Mouse (Mus musculus) heart, adult 2 months (tissue): ENCODE measurements at regions not wholly inside any gene's neighbourhood (a gene's known extent, or its start where the extent isn't known, plus 50 kb on each side); places are given as distances from the start of the nearest gene placed in this dataset.
"Not testable (repeated sequence)": the region's sequence is repeated elsewhere in the genome, so short reads cannot be mapped to it uniquely, and the experiment has no call there.

ENCODE experiments used
- DNase-seq, 2 experiments: peaks; one replicate each; pipeline ENCODE4 v3.0.0; 2021
- H3K27ac ChIP-seq: fragments of 200-600 bp; 2 replicates; pipeline ENCODE4 v1.8.1; 2022
- H3K27me3 ChIP-seq: fragments of 200-500 bp; 2 replicates; pipeline ENCODE4 v1.6.1; 2012; ENCODE audit warnings: mild to moderate bottlenecking, low read length, inconsistent platforms, mixed read lengths; ENCODE audit not compliant: control insufficient read depth, insufficient read depth
- H3K36me3 ChIP-seq: fragments of 200-500 bp; 2 replicates; pipeline ENCODE4 v1.6.1; 2012; ENCODE audit warnings: low read length, inconsistent platforms; ENCODE audit not compliant: control insufficient read depth, insufficient read depth
- H3K4me1 ChIP-seq: fragments of 200-500 bp; 2 replicates; pipeline ENCODE4 v1.6.1; 2011; ENCODE audit warnings: low read length; ENCODE audit not compliant: control insufficient read depth, insufficient read depth
- H3K4me3 ChIP-seq: fragments of 200-600 bp; 2 replicates; pipeline ENCODE4 v1.8.1; 2022
- H3K79me2 ChIP-seq: fragments of 200-500 bp; replicated peaks from 2 replicates; pipeline ENCODE4 v1.6.1; 2012; ENCODE audit warnings: mild to moderate bottlenecking, inconsistent platforms, low read length, moderate library complexity, mixed read lengths; ENCODE audit not compliant: control insufficient read depth, insufficient read depth
- H3K9ac ChIP-seq: fragments of 200-500 bp; 2 replicates; pipeline ENCODE4 v1.6.1; 2012; ENCODE audit warnings: low read depth, mild to moderate bottlenecking, control low read depth, inconsistent platforms, low read length, mixed read lengths
- CTCF ChIP-seq: fragments of 200-600 bp; IDR thresholded peaks from 2 replicates; pipeline ENCODE4 v1.8.1; 2022; ENCODE audit warnings: antibody characterized with exemption, mild to moderate bottlenecking, moderate library complexity
- EP300 ChIP-seq: fragments of 200-500 bp; IDR thresholded peaks from 2 replicates; pipeline ENCODE4 v1.6.1; 2011; ENCODE audit warnings: low read depth, low read length, control low read depth; ENCODE audit not compliant: insufficient read depth
- POLR2A ChIP-seq: fragments of 200-500 bp; IDR thresholded peaks from 2 replicates; pipeline ENCODE4 v1.6.1; 2011; ENCODE audit warnings: mild to moderate bottlenecking, low read depth, low read length, control low read depth; ENCODE audit not compliant: insufficient read depth
- WGBS: fragments of 180-500 bp; shearing (Covaris S2); methylation state at CpG from one replicate; pipeline ENCODE4 v1.1.7; 2018; 5-methylcytosine and 5-hydroxymethylcytosine counted together
- intact Hi-C: fragments of 180-260 bp; cut with DNase I; formaldehyde crosslinking; loops from one replicate; pipeline ENCODE4 v1.15.1; 2025

- no peak for TF ChIP-seq POLR2A
- 0 out of 2 replicates have a peak, but pooled peaks have one; percentile 12 for TF ChIP-seq EP300
- H3K27me3 ChIP-seq: no peaks in the 10 kb centered on the region
- H3K4me1 ChIP-seq: peaks cover 1% of the 10 kb centered on the region; the same call in 1 of the 2 replicates
- WGBS: 43% methylated on average over 7 of the region's 7 CpGs
- H3K4me3 ChIP-seq: no peak overlapping the region
- intact Hi-C loops: no loop called here
- H3K36me3 ChIP-seq: no peaks in the 10 kb centered on the region
- DNase-seq: peak; percentile 39 to 57
- H3K27ac ChIP-seq: peak overlapping the region; percentile 53
- no peak overlapping the region for H3K9ac ChIP-seq
- H3K79me2 ChIP-seq: no peaks in the 10 kb centered on the region
These were observed 72.6 kb upstream of the Cpsf6 start for GRCm38 (mm10) chr10:117452190-117452950.

GRCm38 (mm10) chr10:117451396-117452185 is 71.8 kb upstream of the Cpsf6 start:
- TF ChIP-seq EP300: no peak
- TF ChIP-seq CTCF: no peak
- no peak for TF ChIP-seq POLR2A
- no peak overlapping the region for H3K4me3 ChIP-seq
- H3K4me1 ChIP-seq: peaks cover 1% of the 10 kb centered on the region; the same call in 1 of the 2 replicates
- no peaks in the 10 kb centered on the region for H3K27me3 ChIP-seq
- 87% methylated on average over 9 of the region's 9 CpGs for WGBS
- no peak overlapping the region for H3K9ac ChIP-seq
- intact Hi-C loops: no loop called here
- DNase-seq: no peak
- no peaks in the 10 kb centered on the region for H3K36me3 ChIP-seq
- H3K27ac ChIP-seq: peak overlapping the region; percentile 65
- H3K79me2 ChIP-seq: no peaks in the 10 kb centered on the region

- intact Hi-C loops: no loop called here
- Histone ChIP-seq H3K27me3 (no peaks in the 10 kb centered on the region), H3K4me1 (peaks cover 1% of the 10 kb centered on the region; the same call in 1 of the 2 replicates), H3K9ac (no peak overlapping the region), H3K36me3 (no peaks in the 10 kb centered on the region), H3K4me3 (no peak overlapping the region), H3K27ac (no peak overlapping the region), H3K79me2 (no peaks in the 10 kb centered on the region)
- TF ChIP-seq POLR2A (no peak), EP300 (no peak), CTCF (no peak)
- WGBS: 94% methylated on average over 4 of the region's 4 CpGs
- DNase-seq: no peak
These were observed 70.8 kb upstream of the Cpsf6 start for GRCm38 (mm10) chr10:117450631-117451030.

GRCm38 (mm10) chr10:117450240-117450569 is 70.4 kb upstream of the Cpsf6 start:
- intact Hi-C loops: no loop called here

GRCm38 (mm10) chr10:117449416-117450239 is 69.8 kb upstream of the Cpsf6 start:
- intact Hi-C loops: no loop called here
- Histone ChIP-seq H3K27me3 (no peaks in the 10 kb centered on the region), H3K4me3 (no peak overlapping the region), H3K9ac (no peak overlapping the region), H3K4me1 (peaks cover 1% of the 10 kb centered on the region; the same call in 1 of the 2 replicates), H3K79me2 (no peaks in the 10 kb centered on the region), H3K27ac (no peak overlapping the region), H3K36me3 (no peaks in the 10 kb centered on the region)
- no peak for DNase-seq
- 67% methylated on average over 3 of the region's 3 CpGs for WGBS
- TF ChIP-seq EP300 (no peak), CTCF (no peak), POLR2A (no peak)

More at GRCm38 (mm10) chr10:117450240-117450569, 70.4 kb upstream of the Cpsf6 start:
- TF ChIP-seq CTCF (no peak), EP300 (no peak), POLR2A (no peak)
- no peak overlapping the region for H3K27ac ChIP-seq
- H3K36me3 ChIP-seq: no peaks in the 10 kb centered on the region
- H3K79me2 ChIP-seq: no peaks in the 10 kb centered on the region
- H3K4me1 ChIP-seq: peaks cover 1% of the 10 kb centered on the region; the same call in 1 of the 2 replicates
- H3K9ac ChIP-seq: no peak overlapping the region
- WGBS: 78% methylated on average over 1 of the region's 1 CpGs
- no peak overlapping the region for H3K4me3 ChIP-seq
- H3K27me3 ChIP-seq: no peaks in the 10 kb centered on the region
- no peak for DNase-seq

GRCm38 (mm10) chr10:117448783-117449182 is 69.0 kb upstream of the Cpsf6 start:
- H3K9ac ChIP-seq: not testable (repeated sequence)
- 88% methylated on average over 3 of the region's 3 CpGs for WGBS

More at GRCm38 (mm10) chr10:117448783-117449182, 69.0 kb upstream of the Cpsf6 start:
- H3K27ac ChIP-seq, H3K27me3 ChIP-seq, intact Hi-C loops, H3K79me2 ChIP-seq, H3K36me3 ChIP-seq, H3K4me3 ChIP-seq, DNase-seq, H3K4me1 ChIP-seq: not testable (repeated sequence)
